Mouse (Mus musculus): ENCODE data around the gene Chaf1b.

GRCm38 (mm10) chr16:93839049-93839448, 44.7 kb upstream of the Chaf1b start:
- TF ChIP-seq CTCF (IDR thresholded peaks at IDR 0.05; ENCODE audit: low read depth), result no peak
- no peak for TF ChIP-seq EP300 (IDR thresholded peaks at IDR 0.05; ENCODE audit: low read depth)

Measured in heart, postnatal 0 days (tissue).